Mouse (Mus musculus) layer of hippocampus, adult 18-20 months (tissue): ENCODE results near the gene Ybey. TPM values are rescaled to one million over a fixed set of nuclear protein-coding genes. Genes with fewer than 3 reads are reported as not detected.

Experiments used
- DNase-seq, 2 experiments: peaks; one replicate each; pipeline ENCODE4 v3.0.0; 2022; ENCODE audit warnings: low spot score in 2 of 2
- total RNA-seq, 2 experiments: library from RNA; stranded (reverse); gene quantifications; 2 replicates each; pipeline ENCODE4 v1.2.3; 2021

Ybey gene
- total RNA-seq, 2 experiments from 2014 or later, result 4.7 to 4.8 TPM

DNA sequence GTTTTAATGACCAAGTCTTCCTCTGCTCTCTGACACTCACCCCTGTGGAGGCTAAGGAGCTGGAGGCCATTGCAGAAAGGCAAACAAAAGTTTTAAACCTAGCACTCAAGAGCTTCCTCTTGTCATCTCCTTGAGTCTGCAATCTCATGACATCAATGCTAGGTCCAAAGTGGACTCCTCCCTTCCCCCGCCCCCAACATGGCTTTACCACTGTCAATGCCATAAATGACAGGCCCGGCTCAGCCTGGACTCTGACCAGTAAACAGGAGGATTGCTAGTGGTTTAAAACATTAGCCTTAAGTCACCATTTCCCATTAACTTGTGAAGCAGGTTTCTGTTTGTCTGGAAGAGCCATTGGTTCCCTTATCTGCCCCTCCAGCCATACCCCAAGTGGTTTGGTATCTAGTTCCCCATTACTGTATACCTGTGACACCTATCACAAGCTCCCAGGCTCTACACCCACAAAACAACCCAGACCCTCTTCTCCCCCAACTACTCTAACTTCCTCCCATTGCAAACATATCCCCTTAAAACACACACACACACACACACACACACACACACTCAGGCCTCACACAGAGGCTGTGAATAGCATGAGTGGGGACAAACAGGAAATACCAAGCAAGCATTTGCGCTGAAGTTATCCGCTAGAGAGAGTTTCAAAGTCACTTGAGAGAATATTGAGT lies 22.8 kb downstream of the Ybey start:
- no peak for DNase-seq

DNA sequence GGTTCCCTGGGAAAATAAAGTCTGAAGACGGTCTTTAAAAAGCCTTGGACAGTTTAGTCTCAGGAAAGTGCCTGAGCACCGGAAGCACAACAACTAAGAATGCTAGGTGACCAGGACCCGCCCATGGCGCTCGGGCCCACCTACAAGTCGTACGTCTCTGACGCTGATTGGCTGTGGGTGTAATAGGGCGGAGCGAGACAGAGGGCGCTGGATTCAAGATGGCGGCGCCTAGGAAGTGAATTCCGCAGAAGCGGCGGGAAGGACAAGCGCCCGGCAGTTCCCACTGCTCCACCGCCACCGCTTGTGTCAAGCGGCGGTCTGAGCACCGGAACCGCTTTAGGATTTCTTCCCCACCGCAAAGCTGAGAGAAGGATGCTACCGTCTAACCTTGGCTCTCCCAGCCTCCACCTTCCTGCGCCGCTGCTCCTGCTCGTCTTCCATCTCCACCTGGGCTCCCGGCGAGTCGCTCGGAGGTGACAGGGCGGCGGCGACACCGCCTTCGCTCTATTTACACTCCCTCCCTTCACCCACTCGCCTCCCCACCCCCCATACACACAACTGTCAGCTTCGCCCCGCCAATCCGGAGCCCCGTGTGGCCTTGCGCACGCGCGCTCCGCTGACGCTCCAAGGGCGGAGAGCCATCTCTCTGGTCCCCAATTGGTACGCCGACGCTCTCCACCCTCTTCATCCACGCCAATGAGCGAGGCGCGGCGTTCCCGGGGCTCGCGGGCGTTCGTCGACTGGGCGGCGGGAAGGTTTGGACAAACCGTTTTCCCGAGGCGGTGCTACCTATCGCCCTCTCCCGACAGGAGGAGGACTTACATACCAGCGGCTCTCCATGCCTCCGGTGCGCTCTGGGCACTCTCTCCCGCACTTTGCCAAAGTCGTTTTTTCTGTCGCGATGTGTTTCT lies 26.5 kb downstream of the Ybey start, which contains the start of gene Pcnt:
TSS of gene Pcnt (minus strand) at position 609 of the 911 bp plus-strand sequence.
- DNase-seq, result peak; percentile 97

- DNase-seq, result no peak
Measured at GRCm38 (mm10) chr10:76440281-76440680, 28.6 kb downstream of the Ybey start, which contains the start of gene AC141477.1. AC141477.1 (minus strand) TSS chr10:76440444.

DNA sequence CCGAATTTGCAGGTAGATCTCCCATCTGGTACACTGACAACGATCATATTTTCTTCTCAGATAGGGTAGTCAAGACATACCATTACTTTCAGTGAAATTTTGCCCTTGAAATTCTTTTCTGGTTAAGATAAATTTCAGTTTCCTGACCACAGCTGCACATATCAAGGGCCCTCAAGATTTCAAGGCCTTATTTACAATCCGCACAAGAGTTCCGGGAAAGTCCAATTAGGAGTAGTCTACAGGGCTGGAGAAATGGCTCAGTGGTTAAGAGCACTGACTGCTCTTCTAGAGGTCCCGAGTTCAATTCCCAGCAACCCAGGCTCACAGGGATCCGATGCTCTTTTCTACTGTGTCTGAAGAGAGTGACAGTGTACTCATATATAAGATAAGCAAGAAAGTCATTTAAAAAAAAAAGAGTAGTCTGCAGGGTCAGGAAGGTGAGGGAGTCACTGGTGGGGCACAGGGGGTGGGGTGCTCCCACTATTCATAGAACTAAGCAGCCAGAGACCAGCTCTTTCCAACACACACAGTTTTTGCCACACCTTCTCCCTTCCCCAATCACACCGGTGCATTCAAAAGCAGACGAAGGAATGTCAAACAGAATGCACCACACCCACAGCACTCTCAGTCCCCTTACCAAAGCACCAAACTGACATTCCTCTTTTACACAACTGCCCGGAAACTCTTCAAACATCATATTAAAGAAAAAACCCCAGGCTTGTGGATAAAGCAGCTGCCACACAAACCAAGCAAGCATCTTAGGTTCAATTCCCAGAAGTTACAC lies 29.6 kb downstream of the Ybey start:
- no peak for DNase-seq

DNA sequence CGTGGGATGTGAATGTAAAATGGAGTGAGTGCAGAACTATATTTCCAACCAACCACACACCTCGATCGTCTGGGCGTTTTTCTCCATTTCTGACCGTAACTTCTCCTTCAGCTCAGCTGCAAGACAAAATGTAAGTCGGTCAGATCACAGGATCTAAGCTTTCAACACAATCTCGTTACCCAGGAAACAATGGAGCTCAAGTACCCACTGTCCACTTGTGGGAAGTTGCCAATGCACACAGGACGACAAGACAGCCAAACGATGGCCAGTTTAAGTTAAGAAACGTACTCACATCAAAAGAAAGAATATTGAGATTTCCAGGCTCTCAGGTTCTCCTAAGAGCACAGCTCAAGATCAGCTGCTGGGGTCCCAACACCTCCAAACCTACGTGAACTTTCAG lies 35.0 kb downstream of the Ybey start:
- DNase-seq, result no peak

DNA sequence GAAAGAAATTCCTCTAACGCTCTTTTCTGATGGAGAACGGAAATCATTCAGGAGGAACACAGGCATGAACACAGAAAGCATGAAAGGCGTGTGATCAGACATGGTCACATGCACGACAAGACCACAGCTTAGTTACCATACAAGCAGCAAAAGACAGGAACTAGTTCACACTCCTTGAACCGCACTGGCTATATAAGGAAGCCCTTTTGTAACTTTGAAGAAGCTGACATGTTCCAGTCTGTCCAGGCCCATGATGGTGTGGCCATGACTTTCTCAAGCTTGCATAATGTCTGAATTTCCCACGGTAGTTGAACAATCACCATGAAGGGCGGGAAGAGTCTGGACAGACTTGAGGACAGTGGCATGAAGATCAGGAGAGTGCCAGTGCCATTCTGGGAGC lies 43.2 kb downstream of the Ybey start:
- DNase-seq, result no peak

DNA sequence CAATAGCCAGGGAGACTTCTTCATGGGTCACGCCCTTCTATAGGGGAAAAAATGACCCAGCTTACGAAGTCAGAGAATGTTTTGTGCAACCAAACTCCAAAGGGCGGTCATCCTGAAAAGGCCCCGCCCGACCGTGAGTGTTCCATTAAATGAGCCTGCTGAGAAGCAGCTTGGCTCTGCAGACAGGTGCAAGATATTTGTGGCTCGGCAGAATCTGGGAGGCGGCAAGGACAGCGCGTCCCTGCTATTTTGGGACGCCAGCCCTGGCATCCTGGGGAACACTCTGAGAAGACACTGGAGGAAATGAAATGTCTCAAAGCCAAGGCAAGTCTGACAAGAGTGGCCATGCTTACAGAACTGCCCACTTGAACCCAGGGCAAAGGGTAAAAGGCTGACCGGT lies 52.1 kb downstream of the Ybey start:
- peak in 1 of 2 experiments; percentile 43 for DNase-seq

Other genes starting within 250 kb of the Ybey start
- gene Prmt2, start 231.2 kb downstream of the Ybey start, total RNA-seq, result 10 to 100 TPM; 77.8 to 83.7 TPM
- gene S100b, start 215.3 kb downstream of the Ybey start, total RNA-seq, result 100 to 1,000 TPM; 156 to 157 TPM
- 10 to 100 TPM; 56.9 to 59.6 TPM for gene Dip2a, start 123.8 kb downstream of the Ybey start, total RNA-seq
- not detected for gene AC141477.1, start 28.7 kb downstream of the Ybey start, total RNA-seq
- 10 to 100 TPM; 20.6 to 23.2 TPM for gene Pcnt, start 26.3 kb downstream of the Ybey start, total RNA-seq
- gene 2610028H24Rik, start 20.0 kb downstream of the Ybey start, total RNA-seq, result not detected
- 10 to 100 TPM; 57.1 to 58.0 TPM for gene Mcm3ap, start 187 bp downstream of the Ybey start, total RNA-seq
- gene Lss, start 62.5 kb upstream of the Ybey start, total RNA-seq, result 10 to 100 TPM; 40.5 to 41.6 TPM
- gene Spatc1l, start 93.2 kb upstream of the Ybey start, total RNA-seq, result not detected
- not detected for gene Ftcd, start 106.5 kb upstream of the Ybey start, total RNA-seq
- 1 to 10 TPM; 6.0 TPM for gene Col6a2, start 154.5 kb upstream of the Ybey start, total RNA-seq